Mouse (Mus musculus): ENCODE data around the gene Kcne4. TPM values are rescaled to one million over a fixed set of nuclear protein-coding genes. Genes with fewer than 3 reads are reported as not detected.
A peak's percentile ranks its signal among the peaks of the same experiment; 100 is the strongest.
"Not testable (repeated sequence)": the region's sequence is repeated elsewhere in the genome, so short reads cannot be mapped to it uniquely, and the experiment has no call there.

Gene Kcne4
- total RNA-seq (2014; rRNA removed) (0.77 and 2.0 TPM in 2 replicates), polyA plus RNA-seq (2015; fragmentation: Nextera tagmentation; extraction: Ambion mirVana) (1.9 and 3.0 TPM in 2 replicates)

- Histone ChIP-seq H3K9ac (no peak within 1 kb of the TSS), H3K27me3 (ENCODE audit: insufficient read depth, low read length) (no peaks in the 10 kb centered on the region), H3K4me1 (ENCODE audit: insufficient read depth) (peaks cover 5% of the 10 kb centered on the region; the same call in 1 of the 2 replicates), H3K4me2 (ENCODE audit: low read depth) (no peak within 1 kb of the TSS), H3K27ac (ENCODE audit: low read depth, low read length) (no peak within 1 kb of the TSS), H3K36me3 (ENCODE audit: insufficient read depth) (no peaks in the 10 kb centered on the region), H3K4me3 (ENCODE audit: low read depth, low read length) (no peak within 1 kb of the TSS), H3K9me3 (ENCODE audit: low read length) (no peaks in the 10 kb centered on the region)
- 71% methylated on average over 10 of the region's 10 CpGs for WGBS
- no peak for DNase-seq
- no peak for TF ChIP-seq CTCF (IDR thresholded peaks at IDR 0.05; ENCODE audit: low read depth)
- no peak for ATAC-seq
Observed at GRCm38 (mm10) chr1:78816639-78817038, at the start of gene Kcne4. Gene Kcne4 (plus strand): TSS chr1:78816758.

GRCm38 (mm10) chr1:78781899-78782298 lies 34.7 kb upstream of the Kcne4 start:
- H3K27ac ChIP-seq (ENCODE audit: low read depth, low read length) = no peak overlapping the region
- H3K4me2 ChIP-seq (ENCODE audit: low read depth) = no peak overlapping the region
- no peaks in the 10 kb centered on the region for H3K36me3 ChIP-seq (ENCODE audit: insufficient read depth)
- no peaks in the 10 kb centered on the region for H3K9me3 ChIP-seq (ENCODE audit: low read length)
- no peaks in the 10 kb centered on the region for H3K4me1 ChIP-seq (ENCODE audit: insufficient read depth)
- no peaks in the 10 kb centered on the region for H3K27me3 ChIP-seq (ENCODE audit: insufficient read depth, low read length)
- no peak overlapping the region for H3K9ac ChIP-seq
- WGBS = 30% methylated on average over 5 of the region's 5 CpGs
- no peak overlapping the region for H3K4me3 ChIP-seq (ENCODE audit: low read depth, low read length)
- ATAC-seq (no peak), DNase-seq (peak; percentile 48)
- TF ChIP-seq CTCF (IDR thresholded peaks at IDR 0.05; ENCODE audit: low read depth) = no peak

- not testable (repeated sequence) for H3K27ac ChIP-seq (ENCODE audit: low read depth, low read length); H3K9me3 ChIP-seq (ENCODE audit: low read length); H3K9ac ChIP-seq; H3K4me1 ChIP-seq (ENCODE audit: insufficient read depth); H3K4me2 ChIP-seq (ENCODE audit: low read depth); H3K4me3 ChIP-seq (ENCODE audit: low read depth, low read length); H3K27me3 ChIP-seq (ENCODE audit: insufficient read depth, low read length); ATAC-seq; H3K36me3 ChIP-seq (ENCODE audit: insufficient read depth); DNase-seq
- WGBS = 94% methylated on average over 9 of the region's 9 CpGs
Observed at GRCm38 (mm10) chr1:78784936-78785335, 31.6 kb upstream of the Kcne4 start.

GRCm38 (mm10) chr1:78789744-78790143 lies 26.8 kb upstream of the Kcne4 start:
- no peak; the same call in 1 of the 2 replicates for ATAC-seq
- DNase-seq = peak; percentile 42

GRCm38 (mm10) chr1:78807428-78807827 lies 9.1 kb upstream of the Kcne4 start:
- H3K4me3 ChIP-seq (ENCODE audit: low read depth, low read length) = no peak overlapping the region
- H3K9ac ChIP-seq = no peak overlapping the region
- no peak for DNase-seq
- H3K36me3 ChIP-seq (ENCODE audit: insufficient read depth) = no peaks in the 10 kb centered on the region
- TF ChIP-seq CTCF (IDR thresholded peaks at IDR 0.05; ENCODE audit: low read depth) = no peak
- no peak overlapping the region for H3K4me2 ChIP-seq (ENCODE audit: low read depth)
- no peaks in the 10 kb centered on the region for H3K9me3 ChIP-seq (ENCODE audit: low read length)
- no peak for ATAC-seq
- H3K27ac ChIP-seq (ENCODE audit: low read depth, low read length) = no peak overlapping the region
- no peaks in the 10 kb centered on the region for H3K27me3 ChIP-seq (ENCODE audit: insufficient read depth, low read length)
- no peaks in the 10 kb centered on the region for H3K4me1 ChIP-seq (ENCODE audit: insufficient read depth)

More at GRCm38 (mm10) chr1:78789744-78790143, 26.8 kb upstream of the Kcne4 start:
- Histone ChIP-seq H3K4me1 (ENCODE audit: insufficient read depth) (no peaks in the 10 kb centered on the region), H3K9ac (no peak overlapping the region), H3K9me3 (ENCODE audit: low read length) (no peaks in the 10 kb centered on the region), H3K4me3 (ENCODE audit: low read depth, low read length) (no peak overlapping the region), H3K27me3 (ENCODE audit: insufficient read depth, low read length) (no peaks in the 10 kb centered on the region), H3K4me2 (ENCODE audit: low read depth) (no peak overlapping the region), H3K36me3 (ENCODE audit: insufficient read depth) (no peaks in the 10 kb centered on the region), H3K27ac (ENCODE audit: low read depth, low read length) (no peak overlapping the region)
- WGBS = 19% methylated on average over 1 of the region's 1 CpGs
- no peak for TF ChIP-seq CTCF (IDR thresholded peaks at IDR 0.05; ENCODE audit: low read depth)

- Histone ChIP-seq H3K9ac (no peak overlapping the region), H3K27me3 (ENCODE audit: insufficient read depth, low read length) (no peaks in the 10 kb centered on the region), H3K36me3 (ENCODE audit: insufficient read depth) (no peaks in the 10 kb centered on the region), H3K9me3 (ENCODE audit: low read length) (no peaks in the 10 kb centered on the region), H3K4me1 (ENCODE audit: insufficient read depth) (no peaks in the 10 kb centered on the region), H3K4me2 (ENCODE audit: low read depth) (no peak overlapping the region), H3K27ac (ENCODE audit: low read depth, low read length) (no peak overlapping the region), H3K4me3 (ENCODE audit: low read depth, low read length) (no peak overlapping the region)
- 80% methylated on average over 4 of the region's 4 CpGs for WGBS
- ATAC-seq (no peak), DNase-seq (no peak)
- TF ChIP-seq CTCF (IDR thresholded peaks at IDR 0.05; ENCODE audit: low read depth) = no peak
Observed at GRCm38 (mm10) chr1:78809819-78810218, 6.7 kb upstream of the Kcne4 start.

- H3K4me1 ChIP-seq (ENCODE audit: insufficient read depth) = no peaks in the 10 kb centered on the region
- H3K9me3 ChIP-seq (ENCODE audit: low read length) = no peaks in the 10 kb centered on the region
- no peak overlapping the region for H3K4me3 ChIP-seq (ENCODE audit: low read depth, low read length)
- ATAC-seq = no peak
- H3K9ac ChIP-seq = no peak overlapping the region
- no peaks in the 10 kb centered on the region for H3K27me3 ChIP-seq (ENCODE audit: insufficient read depth, low read length)
- DNase-seq = no peak
- no peak overlapping the region for H3K27ac ChIP-seq (ENCODE audit: low read depth, low read length)
- no peak for TF ChIP-seq CTCF (IDR thresholded peaks at IDR 0.05; ENCODE audit: low read depth)
- WGBS = 85% methylated on average over 3 of the region's 3 CpGs
- H3K4me2 ChIP-seq (ENCODE audit: low read depth) = no peak overlapping the region
- H3K36me3 ChIP-seq (ENCODE audit: insufficient read depth) = no peaks in the 10 kb centered on the region
Observed at GRCm38 (mm10) chr1:78810904-78811303, 5.7 kb upstream of the Kcne4 start.

Measured in forebrain, postnatal 0 days (tissue).